In genomic region chr4:40701796-40702195, GRCm38 (mm10) we compare ENCODE assay signal across 9 mouse cellular contexts. TPM values are rescaled to one million over a fixed set of nuclear protein-coding genes. Genes with fewer than 3 reads are reported as not detected.
DNase-seq lines count a peak whose midpoint lies in the region; ATAC-seq and TF ChIP-seq lines count a peak whose summit lies in the region.
"Had no signal": no experiment of that assay in that cellular context is flagged by ENCODE, and none has a peak within 500 bp of the region (broad histone marks: within the 10 kb centered on the region; RNA-seq: fewer than 3 reads in every experiment).

No protein-coding gene starts in this region.

- TF ChIP-seq EP300 in heart, adult 2 months (IDR thresholded peaks at IDR 0.05; ENCODE audit: insufficient read depth, low read depth, low read length), result no peak

- H3K4me2 ChIP-seq in hindbrain, embryonic 12.5 days (replicated peaks), result peak overlapping the region; percentile 72

- H3K4me1 ChIP-seq in heart, adult 2 months (ENCODE audit: control insufficient read depth, insufficient read depth, low read length), result peaks cover 9% of the 10 kb centered on the region
- peaks cover 47% of the 10 kb centered on the region for H3K4me1 ChIP-seq in E14TG2a.4 (replicated peaks; ENCODE audit: low read depth, low read length)
- peaks cover 20% of the 10 kb centered on the region for H3K4me1 ChIP-seq in hindbrain, embryonic 12.5 days
- H3K4me1 ChIP-seq in thymus, adult 2 months (replicated peaks; ENCODE audit: control insufficient read depth, insufficient read depth, low read length), result peaks cover 7% of the 10 kb centered on the region

- no peak for DNase-seq in heart, adult 2 months
- no peak for DNase-seq in heart, postnatal 36 days
- DNase-seq in thymus, adult 2 months, result no peak
- no peak for DNase-seq in left cerebral cortex, postnatal 4 days
- DNase-seq: cerebellum, adult 11 months had no signal

- peaks cover 4% of the 10 kb centered on the region; the same call in 1 of the 2 replicates for H3K36me3 ChIP-seq in heart, adult 2 months (ENCODE audit: control insufficient read depth, insufficient read depth, low read length)
- H3K36me3 ChIP-seq in E14TG2a.4 (ENCODE audit: insufficient read depth, low read length), result peaks cover 13% of the 10 kb centered on the region
- 0 out of 2 replicates have a peak, but pooled peaks cover under 1% of the 10 kb centered on the region for H3K36me3 ChIP-seq in hindbrain, embryonic 12.5 days
- H3K36me3 ChIP-seq in macrophage (ENCODE audit: inconsistent target), result 0 out of 2 replicates have a peak, but pooled peaks cover 2% of the 10 kb centered on the region
- H3K36me3 ChIP-seq in thymus, adult 2 months (ENCODE audit: control insufficient read depth, insufficient read depth, low read length), result no peaks in the 10 kb centered on the region

- no peak for TF ChIP-seq POLR2A in heart, adult 2 months (IDR thresholded peaks at IDR 0.05; ENCODE audit: insufficient read depth, low read depth, low read length)
- no peak for TF ChIP-seq POLR2A in thymus, adult 2 months (IDR thresholded peaks at IDR 0.05; ENCODE audit: control insufficient read depth, extremely low read depth, insufficient read depth, low read length, poor library complexity)

- WGBS in heart, adult 2 months, result 63% methylated on average over 3 of the region's 3 CpGs
- 89% methylated on average over 3 of the region's 3 CpGs for WGBS in hindbrain, embryonic 12.5 days
- 92% methylated on average over 3 of the region's 3 CpGs for WGBS in macrophage (ENCODE audit: missing documents)
- 93% methylated on average over 3 of the region's 3 CpGs for WGBS in thymus, adult 2 months

- H3K9me3 ChIP-seq in E14TG2a.4 (ENCODE audit: low read length), result no peaks in the 10 kb centered on the region
- no peaks in the 10 kb centered on the region for H3K9me3 ChIP-seq in hindbrain, embryonic 12.5 days (replicated peaks)

- H3K9ac ChIP-seq in heart, adult 2 months (ENCODE audit: low read depth, low read length), result no peak overlapping the region
- H3K9ac ChIP-seq in hindbrain, embryonic 12.5 days, result peak overlapping the region; percentile 70

- ATAC-seq in hindbrain, embryonic 12.5 days (ENCODE audit: low FRiP score), result no peak
- no peak for ATAC-seq in activated CD4-positive, CD25-positive, alpha-beta regulatory T cell, adult 4 months

- TF ChIP-seq CTCF in heart, adult 2 months (IDR thresholded peaks at IDR 0.05), result no peak
- TF ChIP-seq CTCF in E14TG2a.4 (conservative IDR thresholded peaks at IDR 0.05; ENCODE audit: low read length), result no peak
- TF ChIP-seq CTCF in thymus, adult 2 months (IDR thresholded peaks at IDR 0.05; ENCODE audit: borderline replicate concordance, control insufficient read depth, extremely low read depth, insufficient read depth, low read length, poor library complexity), result no peak

- no peaks in the 10 kb centered on the region for H3K27me3 ChIP-seq in heart, adult 2 months (ENCODE audit: control insufficient read depth, insufficient read depth, low read length)
- no peaks in the 10 kb centered on the region for H3K27me3 ChIP-seq in E14TG2a.4 (ENCODE audit: insufficient read depth, low read length)
- H3K27me3 ChIP-seq in hindbrain, embryonic 12.5 days, result no peaks in the 10 kb centered on the region
- H3K27me3 ChIP-seq in thymus, adult 2 months (ENCODE audit: control insufficient read depth, insufficient read depth, low read length), result no peaks in the 10 kb centered on the region

- no peaks in the 10 kb centered on the region for H3K79me2 ChIP-seq in heart, adult 2 months (replicated peaks; ENCODE audit: control insufficient read depth, insufficient read depth, low read length)
- peaks cover 27% of the 10 kb centered on the region for H3K79me2 ChIP-seq in macrophage (ENCODE audit: inconsistent target)

- intact Hi-C loops in heart, adult 2 months (cut with DNase I), result no loop called here
- intact Hi-C loops in heart, postnatal 36 days (cut with DNase I), result no loop called here
- intact Hi-C loops in left cerebral cortex, postnatal 4 days (cut with DNase I), result no loop called here

- peak overlapping the region; percentile 98; the same call in 1 of the 2 replicates for H3K27ac ChIP-seq in heart, adult 2 months
- no peak overlapping the region for H3K27ac ChIP-seq in hindbrain, embryonic 12.5 days
- H3K27ac ChIP-seq in macrophage, result peak overlapping the region; percentile 95
- no peak overlapping the region for H3K27ac ChIP-seq in thymus, adult 2 months (ENCODE audit: control insufficient read depth, insufficient read depth, low read length)

- no peak overlapping the region for H3K4me3 ChIP-seq in heart, adult 2 months
- H3K4me3 ChIP-seq in E14TG2a.4 (replicated peaks; ENCODE audit: low read length), result peak overlapping the region; percentile 87; the same call in 1 of the 2 replicates
- H3K4me3 ChIP-seq in hindbrain, embryonic 12.5 days, result peak overlapping the region; percentile 56
- peak overlapping the region; percentile 75 for H3K4me3 ChIP-seq in macrophage (ENCODE audit: inconsistent target)
- H3K4me3 ChIP-seq in thymus, adult 2 months (ENCODE audit: control insufficient read depth, insufficient read depth, low read length), result no peak overlapping the region

RNA-seq across cellular contexts. Expression of gene Aptx, which starts 1.2 kb away (rescaled TPM):
- 10 to 100 TPM; 14.4 to 16.8 TPM for total RNA-seq in heart, adult 2 months (2021)
- 7.6 and 11.2 TPM in 2 replicates for polyA plus RNA-seq in heart, adult 2 months (2012; rRNA removed)
- total RNA-seq in heart, postnatal 36 days (2021), result 10 to 100 TPM; 14.2 to 15.8 TPM
- polyA plus RNA-seq in hindbrain, embryonic 12.5 days (2016; fragmentation: Nextera tagmentation; extraction: Ambion mirVana), result 52.6 and 54.2 TPM in 2 replicates
- total RNA-seq in macrophage (2018; cell fraction: chromatin; rRNA removed), result 10 to 100 TPM; 10.3 to 34.8 (median 22.0) TPM
- 10 to 100 TPM; 10.7 to 23.7 (median 18.1) TPM for total RNA-seq in macrophage (2018; cell fraction: cytosol; rRNA removed)
- total RNA-seq in macrophage (2018; cell fraction: nucleus; rRNA removed), result 10 to 100 TPM in 25 of 26 experiments, 1 to 10 TPM in 1; 7.7 to 25.9 (median 20.1) TPM
- 10.8 to 17.2 TPM (median 13.9 TPM) in 3 replicates for polyA plus RNA-seq in macrophage (2018)
- polyA plus RNA-seq in thymus, adult 2 months (2012; rRNA removed), result 8.2 and 9.1 TPM in 2 replicates
- total RNA-seq in left cerebral cortex, postnatal 4 days (2021), result 10 to 100 TPM; 34.9 to 36.8 TPM
- 10 to 100 TPM; 29.8 to 34.2 TPM for polyA plus RNA-seq in activated CD4-positive, CD25-positive, alpha-beta regulatory T cell, adult 4 months (2017; shearing (Covaris generic))

RNA-seq across cellular contexts. Expression of gene Dnaja1, which starts 20.2 kb away (rescaled TPM):
- total RNA-seq in heart, adult 2 months (2021), result 100 to 1,000 TPM in 1 of 2 experiments, 10 to 100 TPM in 1; 60.2 to 114 TPM
- 5.9 and 11.5 TPM in 2 replicates for polyA plus RNA-seq in heart, adult 2 months (2012; rRNA removed)
- total RNA-seq in heart, postnatal 36 days (2021), result 10 to 100 TPM; 78.1 to 79.8 TPM
- 654 and 704 TPM in 2 replicates for polyA plus RNA-seq in hindbrain, embryonic 12.5 days (2016; fragmentation: Nextera tagmentation; extraction: Ambion mirVana)
- 100 to 1,000 TPM in 25 of 26 experiments, 10 to 100 TPM in 1; 100.0 to 336 (median 180) TPM for total RNA-seq in macrophage (2018; cell fraction: chromatin; rRNA removed)
- 100 to 1,000 TPM; 110 to 274 (median 216) TPM for total RNA-seq in macrophage (2018; cell fraction: cytosol; rRNA removed)
- 100 to 1,000 TPM; 113 to 276 (median 191) TPM for total RNA-seq in macrophage (2018; cell fraction: nucleus; rRNA removed)
- 166 to 355 TPM (median 180 TPM) in 3 replicates for polyA plus RNA-seq in macrophage (2018)
- 11.5 and 13.4 TPM in 2 replicates for polyA plus RNA-seq in thymus, adult 2 months (2012; rRNA removed)
- total RNA-seq in left cerebral cortex, postnatal 4 days (2021), result 100 to 1,000 TPM; 362 to 369 TPM
- polyA plus RNA-seq in activated CD4-positive, CD25-positive, alpha-beta regulatory T cell, adult 4 months (2017; shearing (Covaris generic)), result 100 to 1,000 TPM; 474 TPM

RNA-seq across cellular contexts. Expression of gene Smu1, which starts 55.9 kb away (rescaled TPM):
- 10 to 100 TPM; 27.0 to 31.7 TPM for total RNA-seq in heart, adult 2 months (2021)
- polyA plus RNA-seq in heart, adult 2 months (2012; rRNA removed), result 13.8 and 28.8 TPM in 2 replicates
- 10 to 100 TPM; 30.9 to 33.5 TPM for total RNA-seq in heart, postnatal 36 days (2021)
- polyA plus RNA-seq in hindbrain, embryonic 12.5 days (2016; fragmentation: Nextera tagmentation; extraction: Ambion mirVana), result 135 and 137 TPM in 2 replicates
- total RNA-seq in macrophage (2018; cell fraction: chromatin; rRNA removed), result 100 to 1,000 TPM in 1 of 26 experiments, 10 to 100 TPM in 25; 44.2 to 103 (median 70.6) TPM
- total RNA-seq in macrophage (2018; cell fraction: cytosol; rRNA removed), result 10 to 100 TPM; 41.5 to 57.7 (median 47.7) TPM
- 10 to 100 TPM; 35.4 to 81.4 (median 51.4) TPM for total RNA-seq in macrophage (2018; cell fraction: nucleus; rRNA removed)
- 43.2 to 57.4 TPM (median 46.9 TPM) in 3 replicates for polyA plus RNA-seq in macrophage (2018)
- 34.9 and 36.7 TPM in 2 replicates for polyA plus RNA-seq in thymus, adult 2 months (2012; rRNA removed)
- 10 to 100 TPM; 52.9 to 54.9 TPM for total RNA-seq in left cerebral cortex, postnatal 4 days (2021)
- 100 to 1,000 TPM; 111 to 128 TPM for polyA plus RNA-seq in activated CD4-positive, CD25-positive, alpha-beta regulatory T cell, adult 4 months (2017; shearing (Covaris generic))

Comparison
In these comparisons a context has a peak if more than half of its experiments do, and no peak if none do; other contexts are left out.
1. H3K27ac ChIP-seq: peak in heart, adult 2 months (single experiment) and macrophage (single experiment); none in hindbrain, embryonic 12.5 days (single experiment) and thymus, adult 2 months (single experiment).
2. H3K4me3 ChIP-seq: peak in E14TG2a.4 (single experiment), hindbrain, embryonic 12.5 days (single experiment) and macrophage (single experiment); none in heart, adult 2 months (single experiment) and thymus, adult 2 months (single experiment).
3. RNA of gene Dnaja1, which starts 20.2 kb away (polyA plus RNA-seq): 654 to 704 TPM in hindbrain, embryonic 12.5 days, 474 TPM in activated CD4-positive, CD25-positive, alpha-beta regulatory T cell, adult 4 months and 166 to 355 TPM in macrophage; 11.5 to 13.4 TPM in thymus, adult 2 months and 5.9 to 11.5 TPM in heart, adult 2 months; every median in the first group is over 10 times any median in the second.